Mouse (Mus musculus) heart, embryonic 14.5 days (tissue): ENCODE measurements around the gene Arsg. TPM values are rescaled to one million over a fixed set of nuclear protein-coding genes. Genes with fewer than 3 reads are reported as not detected.

Experiments used
- ATAC-seq: fragments of 200-750 bp; cut with Nextera tagmentation; 2 replicates; pipeline ENCODE4 v1.8.0; 2017; ENCODE audit warnings: low read depth, moderate TSS enrichment; ENCODE audit not compliant: insufficient number of reproducible peaks, insufficient read depth, low FRiP score
- H3K27ac ChIP-seq, 2 experiments: fragments of 200-500 bp in 1 of 2; fragments of 300-500 bp in 1 of 2; sonication (generic) in 1 of 2; replicated peaks in 1 of 2; 2 replicates each; pipeline ENCODE4 v1.5.1; 2012 to 2014; ENCODE audit warnings: low read depth in 2 of 2, low read length in 2 of 2, control low read depth in 1 of 2, mild to moderate bottlenecking in 1 of 2, mixed read lengths in 1 of 2; ENCODE audit not compliant: control insufficient read depth in 1 of 2, insufficient read depth in 1 of 2
- H3K27me3 ChIP-seq: fragments of 300-500 bp; sonication (generic); 2 replicates; pipeline ENCODE4 v1.6.1; 2014; ENCODE audit warnings: mild to moderate bottlenecking, low read length, control low read depth; ENCODE audit not compliant: control insufficient read depth, insufficient read depth
- H3K36me3 ChIP-seq: fragments of 300-500 bp; sonication (generic); 2 replicates; pipeline ENCODE4 v1.6.1; 2014; ENCODE audit warnings: mild to moderate bottlenecking, control low read depth, low read length, mixed read lengths; ENCODE audit not compliant: control insufficient read depth, insufficient read depth
- H3K4me1 ChIP-seq, 2 experiments: fragments of 200-500 bp in 1 of 2; fragments of 300-500 bp in 1 of 2; sonication (generic) in 1 of 2; 2 replicates each; pipeline ENCODE4 v1.6.1; 2012 to 2014; ENCODE audit warnings: low read length in 2 of 2, control low read depth in 1 of 2, mixed read lengths in 1 of 2; ENCODE audit not compliant: control insufficient read depth in 2 of 2, insufficient read depth in 2 of 2
- H3K4me2 ChIP-seq: fragments of 300-500 bp; sonication (generic); 2 replicates; pipeline ENCODE4 v1.6.1; 2014; ENCODE audit warnings: mild to moderate bottlenecking, low read length
- H3K4me3 ChIP-seq, 2 experiments: fragments of 200-500 bp in 1 of 2; fragments of 300-500 bp in 1 of 2; sonication (generic) in 1 of 2; 2 replicates each; pipeline ENCODE4 v1.5.1; 2012 to 2014; ENCODE audit warnings: low read length in 2 of 2, mild to moderate bottlenecking in 2 of 2, control low read depth in 1 of 2, low read depth in 1 of 2, moderate library complexity in 1 of 2; ENCODE audit not compliant: control insufficient read depth in 1 of 2, insufficient read depth in 1 of 2
- H3K9ac ChIP-seq: fragments of 300-500 bp; sonication (generic); 2 replicates; pipeline ENCODE4 v1.6.1; 2014; ENCODE audit warnings: mild to moderate bottlenecking, low read length
- H3K9me3 ChIP-seq: fragments of 300-500 bp; sonication (generic); 2 replicates; pipeline ENCODE4 v1.6.1; 2016; ENCODE audit warnings: low read length, control low read depth; ENCODE audit not compliant: control insufficient read depth
- WGBS: fragments of 180-500 bp; shearing (Covaris S2); extraction: QIAGEN DNeasy Blood & Tissue Kit; methylation state at CpG from one replicate; pipeline ENCODE4 v1.1.7; 2014; 5-methylcytosine and 5-hydroxymethylcytosine counted together
- polyA plus RNA-seq: library from polyadenylated mRNA; unstranded; fragments of >200 nt; fragmentation: Nextera tagmentation; extraction: Ambion mirVana; gene quantifications from 2 replicates; pipeline ENCODE4 v1.2.1, GENCODE M21; 2014

The Arsg gene
- polyA plus RNA-seq, 1 experiment from 2014 or later: 3.7 TPM

DNA sequence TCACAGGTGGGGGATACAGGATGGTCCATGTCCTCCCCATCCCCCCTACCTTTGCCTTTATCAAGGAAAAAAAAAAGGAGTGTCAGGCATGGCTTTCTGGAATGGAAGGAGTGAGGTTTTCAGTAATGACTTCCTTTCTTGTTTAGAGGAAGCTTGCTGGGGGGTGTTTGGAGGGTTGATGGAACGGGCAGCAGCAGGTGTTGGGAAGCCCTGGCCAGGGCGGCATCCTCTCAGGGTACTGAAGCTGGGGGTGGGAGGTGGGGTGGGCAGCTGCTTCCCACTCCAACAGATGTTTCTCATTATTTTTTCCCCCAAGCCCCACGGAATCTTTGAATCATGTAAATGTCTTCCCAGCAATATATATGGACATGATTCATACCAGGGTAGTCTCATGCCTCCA lies 88.3 kb downstream of the Arsg start:
- no peak for ATAC-seq
- Histone ChIP-seq H3K27me3 (no peaks in the 10 kb centered on the region), H3K27ac (peak overlapping the region; percentile 28 to 35; a peak in 2 of 4 replicates), H3K4me1 (peaks cover 16 to 26% of the 10 kb centered on the region in 2 experiments), H3K36me3 (no peaks in the 10 kb centered on the region), H3K4me2 (no peak overlapping the region), H3K4me3 (no peak overlapping the region), H3K9ac (no peak overlapping the region), H3K9me3 (no peaks in the 10 kb centered on the region)
- WGBS: 67% methylated on average over 3 of the region's 3 CpGs

DNA sequence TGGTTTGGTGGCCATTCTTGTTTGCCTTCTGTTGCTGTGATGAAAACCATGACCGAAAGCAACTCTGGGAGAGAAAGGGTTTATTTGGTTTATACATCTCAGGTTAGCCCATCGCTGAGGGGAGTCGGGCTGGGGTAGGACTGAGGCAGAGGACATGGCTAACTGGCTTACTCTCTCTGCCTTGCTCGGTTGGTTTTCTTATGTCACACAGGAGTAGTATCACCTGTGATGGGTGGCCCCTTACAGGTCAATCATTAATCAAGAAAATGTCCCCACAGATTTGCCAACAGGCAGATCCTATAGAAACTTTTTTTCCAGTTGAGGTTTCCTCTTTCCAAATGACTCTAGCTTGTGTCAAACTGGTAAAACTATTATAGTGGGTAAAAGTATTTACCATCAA lies 90.5 kb downstream of the Arsg start:
- Histone ChIP-seq H3K9ac (no peak overlapping the region), H3K9me3 (no peaks in the 10 kb centered on the region), H3K4me3 (no peak overlapping the region), H3K27ac (no peak overlapping the region), H3K36me3 (no peaks in the 10 kb centered on the region), H3K4me2 (no peak overlapping the region), H3K27me3 (no peaks in the 10 kb centered on the region), H3K4me1 (peaks cover 9 to 16% of the 10 kb centered on the region in 2 experiments)
- no peak for ATAC-seq
- 86% methylated on average over 4 of the region's 4 CpGs for WGBS

DNA sequence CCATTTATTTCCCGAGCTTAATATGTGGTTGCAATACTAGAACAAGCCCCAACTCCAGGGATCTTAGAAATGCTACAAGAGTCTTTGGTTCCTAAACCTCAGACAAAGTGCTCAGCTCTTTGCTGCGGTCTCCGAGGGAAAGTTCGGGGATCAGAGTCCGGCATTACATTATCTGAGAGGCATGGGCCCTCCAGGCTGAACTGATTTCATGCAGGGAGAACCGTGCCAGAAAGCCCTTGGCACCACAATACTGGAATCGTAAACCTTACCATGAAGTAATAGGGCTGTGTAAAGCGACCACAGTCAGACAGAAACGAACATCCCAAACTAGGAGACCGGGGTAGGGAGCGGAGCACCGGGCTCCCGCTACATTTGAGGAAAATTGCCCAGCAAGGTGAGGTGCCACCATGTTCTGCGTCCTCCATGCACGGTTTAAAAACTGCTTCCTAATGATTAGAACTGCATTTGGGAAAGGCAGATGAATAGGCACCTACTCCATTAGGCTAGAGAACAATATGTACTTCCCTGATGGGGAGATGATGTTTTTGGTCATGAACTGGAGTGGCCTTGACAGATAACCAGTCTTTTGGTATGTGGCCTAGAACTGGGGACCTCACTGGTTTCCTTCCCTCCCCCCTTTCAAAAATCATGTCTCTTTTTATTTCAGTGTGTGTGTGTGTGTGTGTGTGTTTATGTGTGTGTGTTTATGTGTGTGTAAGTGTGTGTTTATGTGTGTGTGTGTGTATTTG lies 91.5 kb downstream of the Arsg start:
- Histone ChIP-seq H3K9ac (no peak overlapping the region), H3K27me3 (no peaks in the 10 kb centered on the region), H3K4me2 (no peak overlapping the region), H3K36me3 (no peaks in the 10 kb centered on the region), H3K27ac (no peak overlapping the region), H3K4me1 (peaks cover 9 to 16% of the 10 kb centered on the region in 2 experiments), H3K9me3 (no peaks in the 10 kb centered on the region), H3K4me3 (no peak overlapping the region)
- no peak for ATAC-seq
- 82% methylated on average over 15 of the region's 15 CpGs for WGBS

DNA sequence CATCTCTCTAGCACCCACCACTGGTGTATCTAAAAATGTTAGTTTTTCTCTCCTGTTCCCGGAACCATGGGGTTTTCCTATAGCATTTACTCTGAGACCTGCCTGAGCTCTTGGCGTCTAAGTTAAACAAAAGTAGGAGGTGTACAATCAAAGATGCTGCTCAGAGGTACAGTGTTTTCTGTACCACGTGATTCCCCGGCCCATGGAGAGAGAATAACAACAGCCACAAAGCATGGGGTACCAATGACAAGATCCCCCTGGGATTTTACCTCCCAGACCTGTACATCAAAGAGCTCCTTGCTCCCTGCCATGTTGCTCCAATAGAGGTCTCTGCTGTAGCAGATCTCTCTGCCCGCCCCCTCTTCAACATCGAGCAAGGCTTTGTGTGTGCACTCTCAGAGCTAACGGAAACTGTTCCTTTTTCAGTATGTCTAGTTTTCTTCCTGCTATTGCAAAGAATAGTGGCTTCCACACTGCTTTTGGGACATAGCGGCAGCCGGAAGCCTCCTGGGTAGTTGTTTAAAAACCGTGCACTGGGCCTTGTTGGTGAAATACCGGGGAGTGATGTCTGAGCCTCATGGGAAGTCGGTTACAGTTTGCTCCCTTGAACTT lies 95.9 kb downstream of the Arsg start:
- WGBS: 64% methylated on average over 12 of the region's 12 CpGs
- H3K4me1 ChIP-seq: peaks cover 0 to 2% of the 10 kb centered on the region in 2 experiments; a peak in 1 of 4 replicates
- H3K9ac ChIP-seq: no peak overlapping the region
- ATAC-seq: no peak
- H3K4me3 ChIP-seq: no peak overlapping the region
- no peaks in the 10 kb centered on the region for H3K9me3 ChIP-seq
- H3K4me2 ChIP-seq: no peak overlapping the region
- no peak overlapping the region for H3K27ac ChIP-seq
- H3K27me3 ChIP-seq: no peaks in the 10 kb centered on the region
- H3K36me3 ChIP-seq: peaks cover 8% of the 10 kb centered on the region; the same call in 1 of the 2 replicates

DNA sequence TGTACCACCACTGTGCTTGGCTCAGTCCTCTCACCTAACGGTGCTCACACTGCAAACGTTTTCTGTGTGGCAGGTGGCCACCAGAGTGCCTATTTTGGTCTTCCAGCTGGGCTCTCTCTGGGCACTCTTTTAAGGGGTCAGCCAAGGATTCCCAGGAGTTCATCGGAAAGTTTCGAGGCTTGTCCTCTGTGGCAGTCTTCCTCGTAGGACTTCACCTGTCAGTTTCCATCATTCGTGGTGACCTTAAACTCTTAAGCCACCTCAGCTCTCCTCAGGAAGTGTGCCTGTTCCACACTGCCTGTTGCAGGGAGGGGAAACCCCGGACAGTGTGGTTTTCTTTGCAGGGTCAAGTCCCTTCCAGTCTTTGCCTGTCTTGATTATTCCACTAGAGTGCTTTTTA lies 96.6 kb downstream of the Arsg start:
- H3K27ac ChIP-seq: no peak overlapping the region
- peaks cover 15% of the 10 kb centered on the region; the same call in 1 of the 2 replicates for H3K36me3 ChIP-seq
- H3K4me2 ChIP-seq: no peak overlapping the region
- ATAC-seq: no peak
- H3K27me3 ChIP-seq: no peaks in the 10 kb centered on the region
- H3K4me1 ChIP-seq: peaks cover 0 to 2% of the 10 kb centered on the region in 2 experiments; a peak in 1 of 4 replicates
- no peak overlapping the region for H3K4me3 ChIP-seq
- H3K9me3 ChIP-seq: no peaks in the 10 kb centered on the region
- no peak overlapping the region for H3K9ac ChIP-seq
- WGBS: 58% methylated on average over 7 of the region's 7 CpGs

DNA sequence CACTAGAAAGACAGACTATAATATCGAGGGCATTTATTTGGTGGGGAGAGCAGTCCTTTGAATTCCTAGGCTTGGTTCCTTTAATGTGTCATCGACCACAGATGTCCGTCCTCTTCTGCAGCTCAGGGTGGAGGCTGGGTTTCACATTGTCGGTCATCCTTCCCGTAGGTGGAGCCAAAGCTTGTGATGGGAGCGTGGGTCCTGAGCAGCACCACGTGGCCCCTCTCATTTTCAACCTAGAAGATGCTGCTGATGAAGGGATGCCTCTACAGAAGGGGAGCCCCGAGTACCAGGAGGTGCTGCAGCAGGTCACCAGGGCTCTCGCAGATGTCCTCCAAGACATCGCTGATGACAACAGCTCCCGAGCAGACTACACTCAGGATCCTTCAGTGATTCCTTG lies 98.9 kb downstream of the Arsg start:
- Histone ChIP-seq H3K4me2 (no peak overlapping the region), H3K27me3 (no peaks in the 10 kb centered on the region), H3K36me3 (peaks cover 36% of the 10 kb centered on the region), H3K27ac (no peak overlapping the region), H3K4me1 (peaks cover 0 to 2% of the 10 kb centered on the region in 2 experiments; a peak in 1 of 4 replicates), H3K9me3 (no peaks in the 10 kb centered on the region), H3K9ac (no peak overlapping the region), H3K4me3 (no peak overlapping the region)
- WGBS: 80% methylated on average over 11 of the region's 11 CpGs
- no peak for ATAC-seq

DNA sequence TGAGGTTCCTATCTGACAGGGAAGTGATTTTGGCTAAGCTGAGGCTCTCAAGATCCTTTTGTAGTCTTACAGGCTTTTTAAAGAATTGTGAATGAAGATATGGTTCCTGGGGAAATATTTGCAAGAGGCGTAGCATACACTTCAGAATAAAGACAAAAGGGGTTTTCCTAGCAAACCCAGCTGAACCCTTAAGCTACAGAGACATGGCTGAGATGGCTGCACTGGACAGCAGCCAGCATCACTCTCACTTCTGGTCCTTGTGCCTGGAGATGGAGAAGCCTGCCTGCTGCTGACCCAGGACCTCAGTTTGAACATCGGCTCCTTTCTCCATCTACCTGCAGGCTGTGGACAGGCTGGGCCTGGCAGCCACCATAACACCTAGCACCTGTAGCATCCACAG lies 101.4 kb downstream of the Arsg start:
- H3K4me1 ChIP-seq: peaks cover 0 to 2% of the 10 kb centered on the region in 2 experiments; a peak in 1 of 4 replicates
- 86% methylated on average over 2 of the region's 2 CpGs for WGBS
- H3K4me3 ChIP-seq: no peak overlapping the region
- H3K27ac ChIP-seq: no peak overlapping the region
- no peaks in the 10 kb centered on the region for H3K9me3 ChIP-seq
- no peaks in the 10 kb centered on the region for H3K27me3 ChIP-seq
- H3K36me3 ChIP-seq: peaks cover 61% of the 10 kb centered on the region
- no peak overlapping the region for H3K4me2 ChIP-seq
- no peak for ATAC-seq
- H3K9ac ChIP-seq: no peak overlapping the region
